Mouse (Mus musculus) right cerebral cortex, postnatal 10 days (tissue): Measurements from ENCODE around the gene Cilp.
"Not testable (repeated sequence)": the region's sequence is repeated elsewhere in the genome, so short reads cannot be mapped to it uniquely, and the experiment has no call there.

ENCODE experiments used
- DNase-seq, 2 experiments: peaks; one replicate each; pipeline ENCODE4 v3.0.0; 2021; ENCODE audit warnings: low spot score in 2 of 2

Gene Cilp

GRCm38 (mm10) chr9:65247502-65248376 lies 17.2 kb upstream of the Cilp start:
- no peak for DNase-seq

GRCm38 (mm10) chr9:65248377-65248690 lies 16.6 kb upstream of the Cilp start:
- no peak for DNase-seq

DNA sequence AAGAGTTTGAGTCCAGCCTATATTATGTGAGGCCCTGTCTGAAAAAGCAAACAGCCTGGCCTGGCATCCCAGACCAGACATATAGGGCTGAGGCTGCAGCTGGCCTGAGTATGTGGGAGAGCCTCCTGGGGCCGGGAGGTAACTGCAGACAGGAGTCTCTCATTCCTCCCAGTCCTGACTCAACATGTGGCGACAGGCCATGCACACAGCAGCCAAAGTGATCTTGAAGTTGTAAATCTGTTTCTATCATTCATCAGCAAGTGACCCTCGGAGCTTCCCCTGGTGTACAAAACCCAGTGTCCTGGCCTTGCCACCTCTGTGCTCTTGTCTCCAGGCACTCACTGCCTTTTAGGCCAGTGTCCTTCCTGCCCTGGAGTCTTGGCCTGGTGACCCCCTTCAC lies 13.0 kb upstream of the Cilp start:
- DNase-seq: no peak

DNA sequence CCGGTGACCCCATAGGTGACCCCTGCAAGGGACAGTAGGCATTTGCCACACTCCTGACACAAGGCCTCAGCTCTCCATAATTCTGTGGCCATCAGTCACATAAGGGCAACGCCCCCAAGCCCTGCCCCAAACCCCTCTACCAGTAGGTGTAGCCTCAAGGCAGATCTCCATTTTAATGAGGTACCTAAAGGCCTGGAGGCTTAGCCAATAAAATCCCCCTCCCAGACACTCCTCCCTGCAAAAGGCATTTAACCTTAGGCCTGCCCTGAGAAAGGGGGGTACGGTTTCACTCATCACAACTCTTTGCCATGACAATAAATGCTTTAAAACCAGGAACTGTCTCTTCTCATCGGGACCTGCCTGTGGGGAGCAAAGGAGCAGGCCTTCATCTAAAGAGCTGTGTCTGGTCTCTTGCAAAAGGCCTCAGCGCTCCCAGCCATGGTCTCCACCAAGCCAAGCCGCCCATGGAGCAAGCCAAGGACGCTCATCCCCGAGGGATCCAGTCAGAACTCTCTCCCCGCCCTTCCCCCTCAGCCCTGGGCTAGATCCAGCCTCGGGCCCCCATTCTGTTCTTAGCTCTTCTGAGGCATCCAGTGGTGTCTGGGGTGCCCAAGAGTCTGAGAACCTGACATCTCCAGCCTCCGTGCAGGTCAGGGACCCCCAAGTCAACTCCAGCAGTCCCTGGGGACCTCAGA lies 8.9 kb upstream of the Cilp start:
- DNase-seq: no peak

DNA sequence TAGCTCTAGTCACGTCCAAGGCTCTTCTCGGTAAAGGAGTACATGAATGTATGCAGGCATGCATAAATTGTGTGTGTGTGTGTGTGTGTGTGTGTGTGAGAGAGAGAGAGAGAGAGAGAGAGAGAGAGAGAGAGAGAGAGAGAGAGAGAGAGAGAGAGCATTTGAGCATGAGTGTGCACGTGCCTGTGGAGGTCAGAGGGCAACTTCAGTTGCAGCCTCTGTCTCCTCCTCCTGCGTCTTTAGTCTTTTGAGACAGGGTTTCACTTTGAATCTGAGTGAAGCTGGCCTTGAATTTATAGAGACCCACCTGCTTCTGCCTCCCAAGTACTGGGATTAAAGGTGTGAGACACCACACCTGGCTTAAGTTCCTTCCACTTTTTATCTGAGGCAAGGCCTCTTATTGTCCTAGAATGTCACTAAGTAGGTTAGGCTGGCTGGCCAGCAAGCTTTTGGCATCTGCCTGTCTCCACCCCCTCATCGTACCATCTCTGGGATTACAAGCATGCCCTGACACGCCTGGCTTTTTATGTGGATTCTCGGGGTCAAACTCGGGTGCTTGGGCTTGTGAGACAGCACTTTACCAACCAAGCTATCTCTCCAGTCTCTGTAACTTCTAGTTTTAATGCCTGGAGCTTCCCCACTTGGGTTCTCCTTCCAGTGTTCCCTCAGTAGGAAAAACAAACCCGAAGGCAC lies 7.6 kb upstream of the Cilp start:
- DNase-seq: no peak

DNA sequence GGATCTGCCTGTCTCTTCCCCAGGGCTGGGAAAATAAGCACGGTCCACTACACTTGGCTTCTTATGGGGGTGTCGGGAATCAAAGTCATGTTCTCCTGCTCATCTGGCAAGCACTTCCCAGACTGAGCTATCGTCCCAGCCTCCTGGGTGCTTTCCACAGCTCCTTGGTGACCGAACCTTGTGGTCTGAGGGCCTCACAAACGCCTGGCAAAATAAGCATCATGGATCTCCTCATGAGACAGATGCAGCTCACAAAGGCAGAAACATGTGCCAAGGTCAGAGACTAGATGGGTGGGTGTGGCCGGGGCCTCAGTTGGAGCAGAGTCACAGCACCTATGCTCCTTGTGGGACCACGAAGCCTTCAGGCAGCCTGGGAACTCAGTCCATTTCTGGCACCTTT lies 5.6 kb upstream of the Cilp start:
- no peak for DNase-seq

DNA sequence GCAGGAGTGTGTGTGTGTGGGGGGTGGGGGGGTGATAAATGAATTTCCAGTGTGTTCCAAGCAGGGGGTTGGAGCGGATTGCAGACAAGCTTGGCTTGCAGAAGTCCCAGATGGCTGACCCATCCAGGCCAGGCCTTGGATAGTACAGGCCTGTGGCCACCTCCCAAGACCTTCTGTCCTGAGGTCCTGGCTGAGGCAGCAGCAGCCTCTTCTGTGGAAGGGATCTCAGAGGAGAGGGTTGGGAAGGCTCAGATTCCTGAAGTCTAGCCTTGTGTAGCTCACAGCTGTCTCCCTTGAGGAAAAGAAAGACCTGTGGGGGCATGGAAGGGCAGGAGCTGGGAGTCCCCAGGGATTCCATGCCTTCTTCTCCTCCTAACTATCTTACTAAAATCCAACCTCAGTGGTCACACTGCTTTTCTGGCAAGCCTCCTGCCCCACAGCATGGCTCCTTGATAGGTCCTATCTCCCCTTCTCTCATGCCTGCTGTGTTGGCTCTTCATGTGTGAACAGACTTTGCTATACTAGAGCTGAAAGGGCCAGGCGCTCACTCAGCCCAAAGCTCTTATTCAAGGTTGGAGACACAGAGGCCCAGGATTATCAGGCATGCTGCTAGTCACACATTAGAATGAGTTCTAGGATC lies 3.3 kb upstream of the Cilp start:
- DNase-seq: no peak

- DNase-seq: no peak
These were observed 2.3 kb upstream of the Cilp start for GRCm38 (mm10) chr9:65262641-65263120.

DNA sequence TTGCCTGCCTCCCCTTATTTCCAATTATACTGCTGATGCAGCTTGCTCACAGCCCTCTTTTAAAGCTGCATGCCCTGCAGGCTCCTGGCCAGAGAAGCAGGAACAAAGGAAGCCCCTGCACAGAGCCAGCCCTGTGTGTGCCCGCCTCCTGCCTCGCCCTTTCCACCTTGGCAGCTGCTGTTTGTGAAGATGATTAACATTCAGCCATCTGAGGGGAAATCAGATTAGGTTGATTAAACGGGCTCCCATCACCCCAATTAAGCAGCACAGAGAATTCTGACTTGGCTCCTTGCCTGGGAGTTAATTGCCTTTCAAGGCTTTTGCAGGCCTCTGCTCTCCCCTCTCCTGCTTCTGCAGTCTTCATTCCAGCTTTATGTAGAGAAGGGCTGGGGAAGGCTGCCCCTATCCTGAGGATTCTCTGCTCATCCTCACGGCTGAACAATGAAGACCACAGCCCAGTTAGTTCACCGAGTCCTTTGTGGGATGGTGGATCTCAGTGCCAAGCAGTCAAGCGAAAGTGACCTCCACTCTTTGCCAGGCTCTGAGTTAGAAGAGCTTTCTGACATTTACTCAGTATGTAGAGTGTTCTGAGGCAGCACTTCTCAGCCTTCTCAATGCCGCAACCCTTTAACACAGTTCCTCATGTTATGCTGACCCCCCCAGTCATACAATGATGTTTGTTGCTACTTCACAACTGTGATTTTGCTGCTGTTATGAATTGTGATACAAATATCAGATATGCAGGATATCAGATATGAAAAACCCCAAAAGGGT lies 2.9 kb downstream of the Cilp start:
- DNase-seq: peak; percentile 77 to 82

GRCm38 (mm10) chr9:65273048-65273809 lies 8.2 kb downstream of the Cilp start:
- no peak for DNase-seq

DNA sequence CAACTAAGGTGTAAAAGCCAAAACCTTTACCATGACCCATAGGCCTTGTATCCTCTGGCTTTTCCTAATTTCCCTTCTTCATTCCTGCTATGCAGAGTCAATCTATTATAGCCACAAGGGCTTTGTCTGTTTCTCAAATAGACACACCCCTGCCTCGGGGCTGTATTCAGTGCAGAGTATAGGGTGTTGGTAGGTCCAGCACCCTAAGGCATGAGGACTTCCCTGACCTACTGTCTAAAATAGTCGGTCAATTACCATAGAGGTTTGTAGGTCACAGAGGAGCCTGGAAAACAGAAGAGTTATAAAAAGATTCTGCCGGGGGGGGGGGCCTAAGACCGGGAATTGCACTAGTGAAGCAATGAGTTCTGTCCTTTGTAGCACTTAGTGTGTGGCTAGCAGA lies 8.9 kb downstream of the Cilp start:
- DNase-seq: no peak

DNA sequence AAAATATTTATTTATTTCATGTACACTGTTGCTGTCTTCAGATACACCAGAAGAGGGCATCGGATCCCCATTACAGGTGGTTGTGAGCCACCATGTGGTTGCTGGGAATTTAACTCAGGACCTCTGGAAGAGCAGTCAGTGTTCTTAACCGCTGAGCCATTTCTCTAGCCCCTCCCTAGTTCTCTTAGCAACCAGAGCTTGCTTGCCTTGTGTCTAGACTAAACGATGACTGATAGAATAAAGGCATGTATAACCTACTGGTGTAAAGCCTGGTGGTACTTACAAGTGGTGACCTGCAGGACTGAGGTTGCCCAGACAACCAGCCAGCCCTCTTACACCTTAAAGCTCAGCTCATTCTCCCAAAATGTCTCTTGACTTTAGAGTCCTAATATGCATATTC lies 9.9 kb downstream of the Cilp start:
- DNase-seq: not testable (repeated sequence)

DNA sequence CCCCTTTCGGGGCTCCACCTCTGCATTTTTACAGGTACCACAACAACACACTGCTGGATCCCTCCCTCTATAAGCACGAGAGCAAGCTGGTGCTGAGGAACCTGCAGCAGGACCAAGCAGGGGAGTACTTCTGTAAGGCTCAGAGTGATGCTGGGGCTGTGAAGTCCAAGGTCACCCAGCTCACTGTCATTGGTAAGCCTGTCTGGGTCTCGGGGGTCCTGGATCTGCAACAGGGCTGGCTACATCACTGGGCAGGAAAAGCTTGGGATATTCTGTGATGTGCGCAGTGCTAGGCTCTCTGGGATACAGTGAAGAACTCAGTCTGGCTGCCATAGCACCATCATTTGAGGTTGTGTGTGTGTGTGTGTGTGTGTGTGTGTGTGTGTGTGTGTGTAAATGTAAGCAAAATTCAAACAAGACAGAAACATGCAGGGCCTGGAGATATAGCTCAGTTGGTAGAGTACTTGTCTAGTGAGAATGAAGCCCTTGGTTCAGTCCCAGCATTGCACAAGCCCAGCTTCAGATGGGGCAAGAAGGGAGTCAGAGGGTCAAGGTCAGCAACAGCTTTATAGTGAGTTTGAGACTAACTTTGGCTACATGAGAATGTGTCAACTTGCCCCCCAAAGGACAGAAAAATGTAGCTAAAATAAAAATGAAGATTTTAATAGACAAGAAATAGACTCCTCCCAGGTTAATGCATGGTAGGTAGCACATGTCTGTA lies 11.0 kb downstream of the Cilp start:
- DNase-seq: no peak

DNA sequence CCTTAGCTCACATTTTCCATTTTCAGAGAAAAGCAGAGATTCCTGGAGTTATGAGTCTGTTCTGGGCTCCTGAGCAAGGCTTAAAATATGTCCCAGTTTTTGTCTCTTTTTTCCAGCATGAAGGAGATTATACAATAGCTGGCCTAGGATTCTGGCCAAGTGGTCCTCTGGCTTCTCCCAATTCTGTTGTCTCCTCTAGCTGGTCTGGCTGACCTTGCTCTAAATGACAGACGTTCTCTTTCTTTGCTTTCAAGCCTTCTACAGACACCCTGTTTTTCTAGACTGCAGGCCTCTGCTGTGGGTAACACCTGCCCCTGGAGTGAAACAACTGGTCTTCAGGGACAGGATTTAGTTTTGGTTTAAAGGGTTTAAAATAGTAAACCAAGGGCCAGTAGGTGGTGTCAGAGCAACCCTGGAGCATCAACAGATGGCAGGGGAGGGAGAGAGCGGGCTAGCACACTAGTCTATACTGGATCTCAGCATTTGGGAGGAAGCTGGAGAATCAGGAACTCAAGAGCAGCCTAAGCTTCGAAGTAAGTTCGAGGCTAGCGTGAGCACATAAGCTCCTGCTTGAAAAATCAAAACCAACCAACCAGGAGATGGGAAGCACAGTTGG lies 16.7 kb downstream of the Cilp start:
- DNase-seq: peak in 1 of 2 experiments; percentile 33

DNA sequence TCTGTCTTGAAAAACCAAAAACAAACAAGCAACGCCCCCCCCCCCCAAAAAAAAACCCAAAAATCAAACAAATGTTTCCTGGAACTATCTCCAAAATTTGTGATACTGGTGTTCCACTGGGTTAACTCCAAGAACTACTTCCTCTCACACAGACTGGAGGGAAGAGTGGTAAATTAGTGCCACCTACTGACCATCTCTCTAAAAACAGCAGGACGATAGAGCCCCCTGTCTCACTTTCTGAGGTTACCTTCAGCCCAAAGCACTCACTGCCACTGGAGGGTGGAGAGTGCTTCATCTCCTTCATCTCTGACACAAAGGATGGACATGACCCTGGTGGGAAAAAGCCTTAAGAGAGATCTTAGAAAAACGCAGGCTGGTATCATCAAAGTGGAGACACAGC lies 18.3 kb downstream of the Cilp start:
- DNase-seq: peak; percentile 40 to 56

DNA sequence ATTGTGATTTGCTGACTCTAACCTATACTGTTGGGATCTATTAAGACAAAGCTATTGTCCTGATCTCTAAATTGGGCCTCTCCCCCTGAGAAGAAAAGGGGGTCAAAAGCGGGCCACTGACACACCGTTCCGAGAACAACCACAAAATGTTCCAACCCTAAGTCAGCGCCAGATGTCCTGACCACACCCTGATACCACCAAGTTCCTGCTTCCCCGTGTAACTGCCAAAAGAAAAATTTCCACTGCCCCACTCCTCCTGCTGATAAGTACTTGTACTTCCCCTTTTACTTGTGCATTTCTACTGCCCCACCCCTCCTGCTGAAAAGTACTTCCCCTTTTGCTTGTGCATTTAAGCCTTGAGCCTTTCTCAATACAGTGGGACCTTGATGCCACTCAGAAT lies 23.3 kb downstream of the Cilp start:
- DNase-seq: not testable (repeated sequence)

- no peak for DNase-seq
These were observed 25.0 kb downstream of the Cilp start for GRCm38 (mm10) chr9:65289988-65290387.

GRCm38 (mm10) chr9:65292421-65292820 lies 27.4 kb downstream of the Cilp start:
- DNase-seq: no peak

DNA sequence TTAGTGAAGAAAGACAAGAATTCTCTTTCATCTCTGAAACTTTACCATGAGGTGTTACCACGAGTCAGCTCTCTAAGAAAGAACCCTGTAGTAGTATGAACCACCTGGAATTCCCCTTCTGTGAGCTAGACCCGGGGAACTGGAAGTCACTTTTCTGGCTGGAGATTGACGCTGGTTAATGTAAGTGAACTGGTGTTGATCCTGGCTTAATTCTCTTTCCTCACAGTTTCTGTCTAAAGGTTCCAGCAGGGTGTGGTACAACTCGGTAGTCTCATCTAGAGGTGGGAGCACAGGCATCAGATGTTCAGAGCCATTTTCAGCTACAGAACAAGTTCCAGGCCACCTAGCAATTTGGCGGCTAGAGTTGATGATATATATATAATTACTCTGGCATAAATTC lies 28.1 kb downstream of the Cilp start:
- no peak for DNase-seq

DNA sequence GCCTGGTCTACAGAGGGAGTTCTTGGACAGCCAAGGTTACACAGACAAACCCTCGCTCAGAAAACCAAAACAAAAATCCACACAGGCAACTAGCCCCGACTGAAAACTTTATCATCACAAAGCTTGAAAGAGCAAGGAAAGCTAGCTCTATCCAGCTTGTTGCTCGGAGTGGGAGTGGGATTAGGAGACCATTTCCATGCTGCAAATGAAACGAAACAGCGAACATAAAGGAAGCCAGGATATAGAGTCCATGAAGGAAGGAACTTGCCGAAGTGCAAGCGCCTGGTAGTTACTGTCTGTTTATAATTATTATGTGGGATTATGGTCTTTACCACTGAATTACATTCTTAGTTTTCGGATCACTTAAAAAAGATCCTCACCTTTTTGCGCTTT lies 28.6 kb downstream of the Cilp start:
- DNase-seq: no peak
